ENCODE assay signal across 8 mouse cellular contexts in the genomic region with DNA sequence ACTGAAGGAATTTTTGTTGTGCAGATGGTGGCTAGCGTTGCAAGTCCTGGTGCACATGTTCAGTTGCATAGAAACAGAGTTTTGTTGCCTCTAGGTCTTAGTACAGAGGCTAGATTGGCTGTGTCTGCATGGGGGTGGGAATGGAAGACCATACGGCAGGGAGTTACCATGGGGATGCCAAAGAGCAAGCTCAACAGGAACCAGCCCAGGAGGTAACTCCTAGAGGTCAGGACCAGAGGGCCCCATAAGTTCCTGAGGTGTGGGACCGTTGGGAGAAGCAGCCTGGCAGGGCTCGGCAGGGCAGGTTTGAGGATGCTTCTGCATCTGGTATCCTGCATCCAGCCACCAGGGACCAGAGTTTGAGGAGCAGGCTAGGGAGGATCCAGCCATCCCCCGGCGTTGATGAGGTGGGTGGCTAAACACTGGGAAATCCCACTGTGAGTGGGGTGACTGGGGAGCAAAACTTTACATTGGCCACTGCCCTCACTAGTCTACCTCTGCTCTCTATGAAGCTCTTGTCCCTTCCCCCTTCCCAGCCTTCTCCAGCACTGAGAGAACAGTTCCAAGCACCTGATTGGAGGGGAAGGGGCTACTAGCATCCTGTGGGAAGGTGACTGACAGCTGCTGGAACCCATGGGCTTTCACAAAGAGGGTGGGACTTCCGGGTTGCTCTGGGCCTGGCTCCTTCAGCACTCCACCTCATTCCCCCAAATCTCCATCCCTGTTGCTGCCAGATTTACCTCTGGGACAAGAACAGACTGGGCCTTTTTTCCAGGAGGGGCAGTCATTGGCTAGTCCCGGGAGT. TPM values are rescaled to one million over a fixed set of nuclear protein-coding genes. Genes with fewer than 3 reads are reported as not detected.
DNase-seq lines count a peak whose midpoint lies in the region; ATAC-seq and TF ChIP-seq lines count a peak whose summit lies in the region.

No protein-coding gene starts in this region.

- no peaks in the 10 kb centered on the region for H3K27me3 ChIP-seq in heart, embryonic 11.5 days (ENCODE audit: control insufficient read depth, insufficient read depth, low read length)
- no peaks in the 10 kb centered on the region for H3K27me3 ChIP-seq in small intestine, adult 2 months (ENCODE audit: control insufficient read depth, insufficient read depth, low read length)

- peak overlapping the region; percentile 77 for H3K4me3 ChIP-seq in heart, embryonic 11.5 days (ENCODE audit: low read depth, low read length)
- H3K4me3 ChIP-seq in bone marrow macrophage, adult 2 months (ENCODE audit: insufficient read depth, low read length): peak overlapping the region; percentile 77
- 0 out of 2 replicates have a peak overlapping the region, but pooled peaks have one; percentile 82 for H3K4me3 ChIP-seq in small intestine, adult 2 months (ENCODE audit: low read depth, low read length)

- no peak for TF ChIP-seq CTCF in bone marrow macrophage, adult 2 months (IDR thresholded peaks at IDR 0.05; ENCODE audit: low read depth, low read length)
- no peak for TF ChIP-seq CTCF in small intestine, adult 2 months (IDR thresholded peaks at IDR 0.05; ENCODE audit: extremely low read depth, insufficient read length, insufficient replicate concordance, low read depth, low read length)

- peak overlapping the region; percentile 79 for H3K9ac ChIP-seq in heart, embryonic 11.5 days (ENCODE audit: low read depth, low read length)

- no peak for TF ChIP-seq POLR2A in bone marrow macrophage, adult 2 months (IDR thresholded peaks at IDR 0.05; ENCODE audit: borderline replicate concordance, low read depth, low read length)
- no peak for TF ChIP-seq POLR2A in small intestine, adult 2 months (IDR thresholded peaks at IDR 0.05; ENCODE audit: low read depth, low read length)

- H3K9me3 ChIP-seq in heart, embryonic 11.5 days (replicated peaks; ENCODE audit: control insufficient read depth, low read length): no peaks in the 10 kb centered on the region

- peak overlapping the region; percentile 86 for H3K4me2 ChIP-seq in heart, embryonic 11.5 days

- H3K36me3 ChIP-seq in heart, embryonic 11.5 days (ENCODE audit: control insufficient read depth, insufficient read depth, low read length): peaks cover 17% of the 10 kb centered on the region
- H3K36me3 ChIP-seq in small intestine, adult 2 months (ENCODE audit: control insufficient read depth, insufficient read depth, low read length): peaks cover 4% of the 10 kb centered on the region

- DNase-seq in heart, adult 8-10 months (ENCODE audit: low spot score): no peak
- peak; percentile 64 to 68 for DNase-seq in frontal cortex, postnatal 10 days (ENCODE audit: low spot score in 2 of 2)
- peak; percentile 67 to 75 for DNase-seq in kidney, postnatal 4 days
- DNase-seq in lung, postnatal 25 days (ENCODE audit: low spot score): peak; percentile 21
- no peak for DNase-seq in ovary, adult 18-20 months (ENCODE audit: low spot score)

- whole genome bisulfite sequencing in heart, embryonic 11.5 days (ENCODE audit: insufficient replicate concordance): 13% methylated on average over 8 of the region's 8 CpGs
- WGBS in small intestine, adult 2 months: 43% methylated on average over 8 of the region's 8 CpGs

- H3K27ac ChIP-seq in heart, embryonic 11.5 days (ENCODE audit: low read depth, low read length): 0 out of 2 replicates have a peak overlapping the region, but pooled peaks have one; percentile 8
- H3K27ac ChIP-seq in bone marrow macrophage, adult 2 months (ENCODE audit: insufficient read depth, low read depth, low read length): no peak overlapping the region
- no peak overlapping the region for H3K27ac ChIP-seq in small intestine, adult 2 months (ENCODE audit: insufficient read depth, low read depth, low read length)

- H3K4me1 ChIP-seq in heart, embryonic 11.5 days (ENCODE audit: control insufficient read depth, insufficient read depth, low read length): peaks cover 15% of the 10 kb centered on the region
- H3K4me1 ChIP-seq in bone marrow macrophage, adult 2 months (ENCODE audit: control insufficient read depth, insufficient read depth, low read length): peaks cover 16% of the 10 kb centered on the region
- H3K4me1 ChIP-seq in small intestine, adult 2 months (ENCODE audit: control insufficient read depth, insufficient read depth, insufficient read length, low read length): peaks cover 6% of the 10 kb centered on the region

- ATAC-seq in heart, embryonic 11.5 days (replicated peaks; ENCODE audit: insufficient number of reproducible peaks, low FRiP score, low TSS enrichment): no peak

RNA-seq across cellular contexts. Expression of gene Hdgfl2, which starts 1.5 kb away (rescaled TPM):
- 77.2 and 82.9 TPM in 2 replicates for polyA plus RNA-seq in heart, embryonic 11.5 days (2014; fragmentation: Nextera tagmentation; extraction: Ambion mirVana)
- 10 to 100 TPM; 30.6 to 41.4 (median 35.2) TPM for total RNA-seq in heart, adult 8-10 months (2022)
- polyA plus RNA-seq in bone marrow macrophage, adult 2 months (2012; ENCODE audit: insufficient read depth, insufficient read length, missing spikeins): 33.0 and 41.1 TPM in 2 replicates
- 23.1 and 24.2 TPM in 2 replicates for polyA plus RNA-seq in small intestine, adult 2 months (2012; rRNA removed)

RNA-seq across cellular contexts. Expression of gene Ubxn6, which starts 6.2 kb away (rescaled TPM):
- 37.3 and 39.4 TPM in 2 replicates for polyA plus RNA-seq in heart, embryonic 11.5 days (2014; fragmentation: Nextera tagmentation; extraction: Ambion mirVana)
- total RNA-seq in heart, adult 8-10 months (2022): 10 to 100 TPM; 50.4 to 64.4 (median 55.4) TPM
- 55.7 and 67.6 TPM in 2 replicates for polyA plus RNA-seq in bone marrow macrophage, adult 2 months (2012; ENCODE audit: insufficient read depth, insufficient read length, missing spikeins)
- 27.4 and 57.1 TPM in 2 replicates for polyA plus RNA-seq in small intestine, adult 2 months (2012; rRNA removed)

RNA-seq across cellular contexts. Expression of gene Plin4, which starts 28.6 kb away (rescaled TPM):
- 0.10 and 0.11 TPM in 2 replicates for polyA plus RNA-seq in heart, embryonic 11.5 days (2014; fragmentation: Nextera tagmentation; extraction: Ambion mirVana)
- 100 to 1,000 TPM; 140 to 200 (median 164) TPM for total RNA-seq in heart, adult 8-10 months (2022)
- 0.16 TPM in 1 of 2 replicates, not detected in the other for polyA plus RNA-seq in bone marrow macrophage, adult 2 months (2012; ENCODE audit: insufficient read depth, insufficient read length, missing spikeins)
- polyA plus RNA-seq in small intestine, adult 2 months (2012; rRNA removed): 6.2 and 8.9 TPM in 2 replicates

RNA-seq across cellular contexts. Expression of gene Plin5, which starts 36.4 kb away (rescaled TPM):
- 0.18 and 0.33 TPM in 2 replicates for polyA plus RNA-seq in heart, embryonic 11.5 days (2014; fragmentation: Nextera tagmentation; extraction: Ambion mirVana)
- 100 to 1,000 TPM; 110 to 160 (median 150) TPM for total RNA-seq in heart, adult 8-10 months (2022)
- polyA plus RNA-seq in bone marrow macrophage, adult 2 months (2012; ENCODE audit: insufficient read depth, insufficient read length, missing spikeins): not detected in 2 replicates
- 0.04 and 0.05 TPM in 2 replicates for polyA plus RNA-seq in small intestine, adult 2 months (2012; rRNA removed)

RNA-seq across cellular contexts. Expression of gene Chaf1a, which starts 40.7 kb away (rescaled TPM):
- 13.4 and 13.5 TPM in 2 replicates for polyA plus RNA-seq in heart, embryonic 11.5 days (2014; fragmentation: Nextera tagmentation; extraction: Ambion mirVana)
- total RNA-seq in heart, adult 8-10 months (2022): 1 to 10 TPM in 3 of 4 experiments, under 1 TPM in 1; 0.84 to 1.9 (median 1.4) TPM
- 11.5 and 14.1 TPM in 2 replicates for polyA plus RNA-seq in bone marrow macrophage, adult 2 months (2012; ENCODE audit: insufficient read depth, insufficient read length, missing spikeins)
- polyA plus RNA-seq in small intestine, adult 2 months (2012; rRNA removed): 1.9 and 4.1 TPM in 2 replicates

Comparison
In these comparisons a context has a peak if more than half of its experiments do, and no peak if none do; other contexts are left out.
1. DNase-seq: peak in frontal cortex, postnatal 10 days (2 of 2), kidney, postnatal 4 days (2 of 2) and lung, postnatal 25 days (single experiment); none in heart, adult 8-10 months (single experiment) and ovary, adult 18-20 months (single experiment).
2. Peak in every context shown above with its lines, with median percentiles within 50 percentile points of each other: H3K4me3 ChIP-seq.